Mouse (Mus musculus): ENCODE results near the gene Tns2.

GRCm38 (mm10) chr15:102147674-102148402 is 47.6 kb downstream of the Tns2 start:
- TF ChIP-seq CTCF (IDR thresholded peaks at IDR 0.05; ENCODE audit: low read depth) = no peak
- TF ChIP-seq EP300 (IDR thresholded peaks at IDR 0.05; ENCODE audit: low read depth) = no peak

Data from liver, embryonic 14.5 days (tissue).